Mouse (Mus musculus): Measurements from ENCODE around the gene Col19a1. TPM values are rescaled to one million over a fixed set of nuclear protein-coding genes. Genes with fewer than 3 reads are reported as not detected.

Gene Col19a1
- polyA plus RNA-seq, 1 experiment from 2014 or later: 2.2 TPM

DNA sequence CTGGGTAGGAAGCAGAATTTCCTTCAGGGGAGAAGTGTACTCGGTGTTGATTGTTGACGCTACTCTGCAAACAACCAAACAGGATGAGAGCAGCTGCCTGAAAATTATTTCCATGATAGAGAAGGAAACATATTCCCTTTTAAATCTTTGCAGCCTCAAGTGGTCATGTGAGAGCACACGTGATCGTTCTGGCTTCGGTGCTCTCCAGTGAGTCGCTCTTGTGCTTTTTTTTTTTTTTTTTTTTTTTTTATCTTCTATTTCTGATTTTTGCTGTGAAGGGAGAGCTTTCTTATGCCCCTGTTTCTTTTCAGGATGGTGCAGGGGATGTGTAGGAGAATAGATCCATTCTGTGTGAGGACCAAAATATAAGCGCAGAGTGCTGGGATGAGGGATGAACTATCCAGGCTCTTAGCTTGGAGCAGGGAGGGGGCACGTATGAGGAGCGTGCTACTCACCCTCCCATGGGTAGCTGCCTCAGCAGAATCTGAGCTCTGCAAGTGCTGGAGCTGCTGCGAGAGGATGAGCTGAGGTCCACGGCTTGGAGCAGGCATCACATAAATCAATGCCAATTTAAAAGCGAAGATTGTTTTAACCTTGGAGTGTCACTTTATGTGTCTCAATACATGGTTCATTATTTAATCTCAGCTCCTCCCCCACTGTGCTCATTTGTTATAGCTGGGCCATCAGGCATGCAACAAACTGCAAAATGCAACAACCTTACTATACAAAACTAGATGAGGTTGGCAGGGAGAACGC lies 237.6 kb downstream of the Col19a1 start:
- no peak overlapping the region for H3K27ac ChIP-seq (ENCODE audit: low read length)
- 67% methylated on average over 13 of the region's 13 CpGs for WGBS
- H3K4me3 ChIP-seq (ENCODE audit: low read depth, low read length): no peak overlapping the region
- no peaks in the 10 kb centered on the region for H3K27me3 ChIP-seq (ENCODE audit: control insufficient read depth, insufficient read depth, low read depth, low read length)
- H3K4me1 ChIP-seq (ENCODE audit: control insufficient read depth, insufficient read depth, low read length): no peaks in the 10 kb centered on the region
- H3K36me3 ChIP-seq (ENCODE audit: control insufficient read depth, insufficient read depth, low read length): no peaks in the 10 kb centered on the region
- no peaks in the 10 kb centered on the region for H3K9me3 ChIP-seq (replicated peaks; ENCODE audit: control insufficient read depth, low read length, poor library complexity, severe bottlenecking)
- peak; percentile 71; the same call in 1 of the 2 replicates for ATAC-seq
- no peak overlapping the region for H3K9ac ChIP-seq (ENCODE audit: low read depth, low read length)
- 0 out of 2 replicates have a peak overlapping the region, but pooled peaks have one; percentile 5 for H3K4me2 ChIP-seq (ENCODE audit: low read length)

DNA sequence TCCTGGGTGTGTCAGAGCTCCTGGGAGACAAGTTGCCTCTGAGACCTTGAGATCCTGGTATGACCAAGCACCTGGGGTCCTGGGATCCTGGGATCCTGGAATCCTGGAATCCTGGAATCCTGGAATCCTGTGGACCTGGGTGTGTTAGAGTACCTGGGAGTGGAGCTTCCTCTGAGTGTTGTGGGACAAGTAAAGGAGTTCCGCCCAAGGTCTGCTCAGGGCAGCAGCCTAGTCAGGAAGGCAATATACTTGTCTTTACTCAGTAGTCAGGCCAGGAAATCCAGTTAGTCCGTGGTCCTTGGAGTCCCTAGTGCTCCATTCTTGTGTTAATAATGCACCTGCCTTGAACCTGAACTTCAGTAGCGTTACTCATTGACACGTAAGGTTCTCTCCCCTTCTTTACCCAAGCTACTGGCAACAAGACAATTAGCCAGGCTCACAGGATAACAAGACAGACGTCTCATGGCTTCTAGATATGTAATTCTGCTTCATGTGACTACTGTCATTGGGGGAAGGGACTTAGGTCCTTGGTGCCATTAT lies 239.6 kb downstream of the Col19a1 start:
- 77% methylated on average over 5 of the region's 5 CpGs for WGBS
- Histone ChIP-seq H3K4me2 (ENCODE audit: low read length) (no peak overlapping the region), H3K9ac (ENCODE audit: low read depth, low read length) (no peak overlapping the region), H3K27me3 (ENCODE audit: control insufficient read depth, insufficient read depth, low read depth, low read length) (no peaks in the 10 kb centered on the region), H3K36me3 (ENCODE audit: control insufficient read depth, insufficient read depth, low read length) (no peaks in the 10 kb centered on the region), H3K4me3 (ENCODE audit: low read depth, low read length) (no peak overlapping the region), H3K9me3 (replicated peaks; ENCODE audit: control insufficient read depth, low read length, poor library complexity, severe bottlenecking) (no peaks in the 10 kb centered on the region), H3K4me1 (ENCODE audit: control insufficient read depth, insufficient read depth, low read length) (no peaks in the 10 kb centered on the region), H3K27ac (ENCODE audit: low read length) (no peak overlapping the region)
- no peak for ATAC-seq

DNA sequence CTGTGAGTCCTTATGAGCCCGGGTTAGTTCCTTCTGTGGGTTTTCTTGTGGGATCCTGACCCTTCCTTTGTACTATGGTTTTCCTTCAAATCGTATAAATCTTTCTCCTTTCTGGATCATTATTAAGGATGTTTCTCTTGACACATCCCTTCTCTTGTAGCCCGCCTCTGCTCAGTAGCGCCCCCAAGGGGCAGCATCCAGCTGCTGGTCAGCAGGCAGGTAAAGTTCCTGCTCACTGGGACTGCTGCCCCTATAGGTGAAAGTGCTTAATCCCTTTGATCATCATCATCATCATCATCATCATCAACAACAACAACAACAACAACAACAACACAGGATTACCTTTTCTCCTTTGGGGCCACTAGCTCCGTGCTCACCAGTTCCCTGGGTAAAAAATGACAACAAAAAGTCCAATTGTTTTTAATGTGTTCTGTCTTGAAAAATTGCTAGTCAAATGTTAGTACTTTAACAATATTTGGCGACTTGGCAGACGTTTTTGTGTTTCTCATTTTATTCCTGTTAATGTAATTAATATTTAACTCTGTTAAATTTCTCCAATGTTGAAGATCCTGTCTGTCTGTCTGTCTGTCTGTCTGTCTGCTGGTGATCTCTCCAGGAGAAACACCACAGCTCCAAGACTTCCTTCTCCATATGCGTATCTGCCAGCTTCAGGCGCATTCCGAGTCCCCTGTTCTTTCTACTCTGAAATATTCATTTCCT lies 249.6 kb downstream of the Col19a1 start:
- Histone ChIP-seq H3K27me3 (ENCODE audit: control insufficient read depth, insufficient read depth, low read depth, low read length) (no peaks in the 10 kb centered on the region), H3K9ac (ENCODE audit: low read depth, low read length) (no peak overlapping the region), H3K4me1 (ENCODE audit: control insufficient read depth, insufficient read depth, low read length) (no peaks in the 10 kb centered on the region), H3K4me2 (ENCODE audit: low read length) (no peak overlapping the region), H3K9me3 (replicated peaks; ENCODE audit: control insufficient read depth, low read length, poor library complexity, severe bottlenecking) (no peaks in the 10 kb centered on the region), H3K36me3 (ENCODE audit: control insufficient read depth, insufficient read depth, low read length) (no peaks in the 10 kb centered on the region), H3K4me3 (ENCODE audit: low read depth, low read length) (no peak overlapping the region), H3K27ac (ENCODE audit: low read length) (no peak overlapping the region)
- WGBS: 90% methylated on average over 10 of the region's 10 CpGs
- no peak for ATAC-seq

DNA sequence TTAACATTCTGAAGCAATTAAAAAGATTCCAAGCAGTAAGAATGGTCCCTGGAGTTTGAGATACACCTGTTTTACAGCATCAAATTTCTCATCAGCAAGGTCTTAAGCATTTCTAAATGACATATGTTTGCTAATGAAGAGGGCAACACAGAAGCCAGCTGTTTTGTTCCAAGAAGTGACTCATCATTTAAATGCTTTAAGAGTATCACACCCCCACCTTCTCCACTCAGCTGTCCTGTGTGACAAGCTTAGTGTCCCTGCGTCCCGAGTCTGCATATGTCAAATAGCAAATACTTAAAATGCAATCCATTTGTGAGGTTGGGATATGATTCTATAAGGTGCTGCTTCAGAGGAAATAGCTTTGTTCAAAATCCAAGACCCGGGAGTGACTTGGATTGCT lies 251.2 kb downstream of the Col19a1 start:
- no peak overlapping the region for H3K27ac ChIP-seq (ENCODE audit: low read length)
- no peaks in the 10 kb centered on the region for H3K27me3 ChIP-seq (ENCODE audit: control insufficient read depth, insufficient read depth, low read depth, low read length)
- no peak overlapping the region for H3K4me3 ChIP-seq (ENCODE audit: low read depth, low read length)
- no peak overlapping the region for H3K9ac ChIP-seq (ENCODE audit: low read depth, low read length)
- no peaks in the 10 kb centered on the region for H3K9me3 ChIP-seq (replicated peaks; ENCODE audit: control insufficient read depth, low read length, poor library complexity, severe bottlenecking)
- H3K4me2 ChIP-seq (ENCODE audit: low read length): no peak overlapping the region
- ATAC-seq: no peak
- H3K4me1 ChIP-seq (ENCODE audit: control insufficient read depth, insufficient read depth, low read length): no peaks in the 10 kb centered on the region
- H3K36me3 ChIP-seq (ENCODE audit: control insufficient read depth, insufficient read depth, low read length): no peaks in the 10 kb centered on the region
- WGBS: 58% methylated on average over 3 of the region's 3 CpGs

DNA sequence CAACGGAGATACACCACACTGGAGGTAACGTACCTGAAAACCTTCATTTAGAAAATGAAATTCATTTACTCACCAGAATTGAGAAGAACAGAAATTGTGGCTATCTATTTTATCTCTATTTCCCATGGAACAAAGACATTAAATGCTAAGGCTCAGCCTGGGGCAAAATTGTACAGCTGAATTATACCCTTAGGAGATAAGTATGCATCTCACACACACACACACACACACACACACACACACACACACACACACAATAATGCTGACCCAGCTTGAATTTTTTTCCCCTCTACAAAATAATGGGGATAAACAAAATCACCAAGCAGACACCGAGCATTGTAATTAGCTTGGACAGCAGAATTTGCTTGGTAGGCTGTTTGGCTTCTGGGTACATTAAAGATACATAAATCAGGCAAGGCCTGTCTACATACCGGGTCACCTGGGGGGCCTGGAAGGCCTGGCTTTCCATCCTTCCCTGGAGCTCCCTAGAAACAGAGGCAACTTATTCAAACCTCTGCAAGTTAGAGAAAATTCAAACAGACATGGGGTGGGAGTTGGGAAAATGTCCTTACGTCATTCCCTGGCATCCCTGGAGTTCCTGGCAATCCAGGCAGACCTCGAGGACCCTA lies 270.2 kb downstream of the Col19a1 start:
- Histone ChIP-seq H3K9ac (ENCODE audit: low read depth, low read length) (no peak overlapping the region), H3K4me3 (ENCODE audit: low read depth, low read length) (no peak overlapping the region), H3K27me3 (ENCODE audit: control insufficient read depth, insufficient read depth, low read depth, low read length) (no peaks in the 10 kb centered on the region), H3K27ac (ENCODE audit: low read length) (no peak overlapping the region), H3K4me2 (ENCODE audit: low read length) (no peak overlapping the region), H3K36me3 (ENCODE audit: control insufficient read depth, insufficient read depth, low read length) (no peaks in the 10 kb centered on the region), H3K4me1 (ENCODE audit: control insufficient read depth, insufficient read depth, low read length) (peaks cover 4% of the 10 kb centered on the region; the same call in 1 of the 2 replicates), H3K9me3 (replicated peaks; ENCODE audit: control insufficient read depth, low read length, poor library complexity, severe bottlenecking) (no peaks in the 10 kb centered on the region)
- ATAC-seq: no peak
- WGBS: 65% methylated on average over 6 of the region's 6 CpGs

DNA sequence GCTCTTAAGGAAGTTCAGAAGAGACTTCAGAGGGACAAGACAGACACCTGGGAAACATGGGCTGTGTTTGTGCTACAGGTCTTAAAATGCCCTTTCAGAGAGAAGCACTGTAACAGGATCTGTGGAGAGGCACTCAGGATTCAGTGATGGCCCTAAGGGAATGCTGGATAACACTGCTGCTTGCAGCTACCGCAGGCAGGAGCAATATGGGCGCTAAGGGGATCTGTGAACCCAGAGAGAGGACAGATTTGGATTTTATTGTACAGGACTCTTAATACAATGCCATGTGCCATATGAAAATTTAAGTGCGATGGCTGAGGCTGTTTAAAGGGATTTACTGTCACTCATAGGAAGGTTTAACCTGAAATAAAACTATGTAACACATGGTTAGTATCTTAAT lies 270.8 kb downstream of the Col19a1 start:
- no peak overlapping the region for H3K4me3 ChIP-seq (ENCODE audit: low read depth, low read length)
- no peaks in the 10 kb centered on the region for H3K9me3 ChIP-seq (replicated peaks; ENCODE audit: control insufficient read depth, low read length, poor library complexity, severe bottlenecking)
- no peak overlapping the region for H3K27ac ChIP-seq (ENCODE audit: low read length)
- no peak for ATAC-seq
- no peak overlapping the region for H3K9ac ChIP-seq (ENCODE audit: low read depth, low read length)
- 78% methylated on average over 3 of the region's 3 CpGs for WGBS
- no peaks in the 10 kb centered on the region for H3K36me3 ChIP-seq (ENCODE audit: control insufficient read depth, insufficient read depth, low read length)
- no peaks in the 10 kb centered on the region for H3K27me3 ChIP-seq (ENCODE audit: control insufficient read depth, insufficient read depth, low read depth, low read length)
- H3K4me1 ChIP-seq (ENCODE audit: control insufficient read depth, insufficient read depth, low read length): peaks cover 4% of the 10 kb centered on the region; the same call in 1 of the 2 replicates
- H3K4me2 ChIP-seq (ENCODE audit: low read length): no peak overlapping the region

DNA sequence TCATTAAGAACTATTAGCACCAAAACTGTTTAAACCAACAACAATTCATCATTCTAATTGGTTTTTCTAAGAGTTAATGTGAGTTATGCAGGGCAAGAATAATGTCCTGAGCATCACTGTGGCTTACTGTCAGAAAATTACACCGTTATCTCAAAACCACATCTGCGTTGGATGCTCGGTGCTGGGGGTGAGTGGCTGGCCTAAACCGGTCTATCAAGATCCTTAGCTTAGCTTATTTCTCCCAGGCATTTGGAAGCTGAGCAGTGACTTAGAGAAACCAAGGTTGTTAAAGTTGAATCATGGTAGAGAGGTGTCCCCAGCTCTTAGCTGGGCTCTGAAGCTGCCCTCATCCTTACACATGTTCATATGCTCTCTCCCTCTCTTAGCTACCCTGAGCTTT lies 276.4 kb downstream of the Col19a1 start:
- Histone ChIP-seq H3K27ac (ENCODE audit: low read length) (no peak overlapping the region), H3K9me3 (replicated peaks; ENCODE audit: control insufficient read depth, low read length, poor library complexity, severe bottlenecking) (no peaks in the 10 kb centered on the region), H3K27me3 (ENCODE audit: control insufficient read depth, insufficient read depth, low read depth, low read length) (no peaks in the 10 kb centered on the region), H3K9ac (ENCODE audit: low read depth, low read length) (no peak overlapping the region), H3K36me3 (ENCODE audit: control insufficient read depth, insufficient read depth, low read length) (no peaks in the 10 kb centered on the region), H3K4me3 (ENCODE audit: low read depth, low read length) (no peak overlapping the region), H3K4me2 (ENCODE audit: low read length) (no peak overlapping the region), H3K4me1 (ENCODE audit: control insufficient read depth, insufficient read depth, low read length) (no peaks in the 10 kb centered on the region)
- ATAC-seq: no peak
- 82% methylated on average over 4 of the region's 4 CpGs for WGBS

DNA sequence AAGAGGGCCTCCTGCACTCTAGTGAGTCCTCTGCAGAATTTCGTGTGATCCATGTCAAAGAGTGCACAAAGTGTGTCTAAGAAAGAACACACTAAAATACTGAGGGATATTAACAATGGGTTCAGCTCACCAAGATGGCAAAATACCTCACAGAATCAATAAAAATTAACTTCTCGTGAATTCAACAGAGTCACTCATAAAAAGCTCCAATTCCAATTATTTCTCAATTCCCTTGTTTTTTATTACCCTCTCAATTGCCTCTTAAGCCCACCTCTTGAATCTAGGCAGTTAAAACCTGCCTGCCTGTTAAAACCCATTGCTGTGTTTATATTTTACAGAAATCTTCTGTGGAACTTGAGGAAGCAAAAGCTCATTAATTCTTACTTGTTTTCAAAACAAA lies 277.1 kb downstream of the Col19a1 start:
- Histone ChIP-seq H3K4me1 (ENCODE audit: control insufficient read depth, insufficient read depth, low read length) (no peaks in the 10 kb centered on the region), H3K4me3 (ENCODE audit: low read depth, low read length) (no peak overlapping the region), H3K36me3 (ENCODE audit: control insufficient read depth, insufficient read depth, low read length) (no peaks in the 10 kb centered on the region), H3K9ac (ENCODE audit: low read depth, low read length) (no peak overlapping the region), H3K4me2 (ENCODE audit: low read length) (no peak overlapping the region), H3K27me3 (ENCODE audit: control insufficient read depth, insufficient read depth, low read depth, low read length) (no peaks in the 10 kb centered on the region), H3K9me3 (replicated peaks; ENCODE audit: control insufficient read depth, low read length, poor library complexity, severe bottlenecking) (no peaks in the 10 kb centered on the region), H3K27ac (ENCODE audit: low read length) (no peak overlapping the region)
- no peak for ATAC-seq
- 55% methylated on average over 2 of the region's 2 CpGs for WGBS
